Mouse (Mus musculus) induced T-regulatory cell, adult 2 months (primary cell): ENCODE results near the gene Tmem121b.

Experiments used
- DNase-seq: peaks from one replicate; pipeline ENCODE4 v3.0.0-alpha.2; 2012; ENCODE audit warnings: low read depth

Tmem121b gene

DNA sequence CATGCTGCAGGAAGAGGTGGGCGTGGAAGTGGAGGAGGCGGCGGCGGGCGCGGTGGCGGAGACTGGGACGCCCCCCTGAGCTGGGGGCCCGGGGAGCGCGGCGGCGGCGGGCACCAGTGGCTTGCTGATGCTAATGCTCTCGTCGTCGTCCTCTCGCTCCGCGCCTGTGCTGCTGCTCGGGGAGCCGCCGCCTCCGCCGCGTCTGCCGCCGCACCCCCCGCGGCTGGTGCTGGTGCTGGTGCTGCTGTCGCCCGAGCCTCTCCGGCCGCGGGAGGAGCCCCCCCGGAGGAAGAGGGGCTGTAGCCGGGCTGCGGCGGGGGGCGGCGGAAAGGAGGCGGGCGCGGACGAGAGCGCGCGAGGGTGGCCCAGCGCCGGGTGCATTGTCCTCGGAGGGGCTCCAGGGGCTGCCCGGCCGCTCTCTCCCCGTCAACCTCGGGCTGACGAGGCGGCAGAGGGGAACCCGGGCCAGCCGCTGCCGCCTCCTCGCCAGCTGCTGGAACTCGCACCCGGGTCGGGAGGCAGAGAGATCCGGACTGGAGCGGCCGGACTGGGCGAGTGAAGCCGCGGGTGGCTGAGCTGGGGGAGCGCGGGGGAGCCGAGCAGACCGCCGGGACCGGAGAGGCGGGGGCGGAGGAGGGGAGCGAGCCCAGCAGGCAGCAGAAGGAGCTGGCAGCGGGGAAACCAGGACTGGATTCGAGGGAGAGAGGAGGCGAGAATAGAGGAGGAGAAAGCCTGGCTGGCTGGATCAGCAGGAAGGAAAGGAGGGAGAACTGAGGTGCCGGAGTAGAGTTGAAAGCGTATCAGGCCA lies at the start of gene Tmem121b:
Gene Tmem121b (minus strand): TSS at position 434 of the 808 bp plus-strand sequence.
- DNase-seq: peak; percentile 36

DNA sequence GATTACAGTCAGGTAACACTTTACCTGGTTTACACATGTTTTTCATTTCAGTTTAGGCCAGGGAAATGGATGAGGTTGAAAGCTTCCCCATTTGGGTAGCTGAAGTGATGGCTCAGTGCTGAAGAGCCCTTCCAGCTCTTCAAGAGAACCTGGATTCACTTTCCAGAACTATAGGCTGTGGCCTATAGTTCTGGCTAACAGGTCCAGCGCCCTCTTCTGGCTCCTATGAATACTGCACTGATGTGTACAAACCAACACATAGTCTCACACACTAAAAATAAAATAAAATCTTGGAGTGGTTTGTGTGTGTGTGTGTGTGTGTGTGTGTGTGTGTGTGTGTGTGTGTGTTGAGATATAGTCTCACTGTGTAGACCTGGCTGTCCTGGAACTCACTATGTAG lies 48.5 kb upstream of the Tmem121b start:
- DNase-seq: peak; percentile 58

- DNase-seq: no peak
These were observed 47.8 kb upstream of the Tmem121b start for GRCm38 (mm10) chr6:120541386-120541785.

GRCm38 (mm10) chr6:120539781-120540231 lies 46.2 kb upstream of the Tmem121b start:
- DNase-seq: no peak

DNA sequence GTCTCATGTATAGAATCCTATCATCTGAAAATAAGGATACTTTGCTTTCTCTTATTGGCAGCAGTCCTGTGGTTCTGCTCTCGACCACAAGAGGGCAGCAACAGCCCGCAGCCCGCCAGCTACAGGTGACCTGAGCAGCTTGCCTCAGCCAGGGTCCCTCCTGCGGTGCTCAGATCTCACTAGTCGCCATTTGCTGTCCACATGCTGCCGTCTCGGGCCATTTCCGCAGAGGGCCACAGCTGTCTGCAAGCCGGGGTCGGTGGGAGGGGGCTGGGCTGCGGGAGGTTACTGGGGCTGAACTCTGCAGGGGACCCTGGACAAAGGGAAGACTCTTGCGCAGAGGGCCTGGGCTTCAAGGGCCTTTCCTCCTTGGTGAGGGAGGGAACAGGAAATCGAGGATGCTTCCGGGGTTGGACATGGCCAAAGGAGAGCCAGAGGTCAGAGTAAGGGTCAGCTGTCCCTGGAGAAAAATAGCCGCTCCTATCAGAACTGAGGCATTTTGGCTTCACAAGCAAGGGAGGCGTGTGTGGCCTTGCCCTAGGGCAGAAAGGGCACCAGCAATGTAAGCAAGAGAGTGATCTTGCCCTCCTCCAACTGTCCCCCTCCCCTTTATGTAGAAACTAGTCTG lies 45.6 kb upstream of the Tmem121b start:
- peak; percentile 82 for DNase-seq

DNA sequence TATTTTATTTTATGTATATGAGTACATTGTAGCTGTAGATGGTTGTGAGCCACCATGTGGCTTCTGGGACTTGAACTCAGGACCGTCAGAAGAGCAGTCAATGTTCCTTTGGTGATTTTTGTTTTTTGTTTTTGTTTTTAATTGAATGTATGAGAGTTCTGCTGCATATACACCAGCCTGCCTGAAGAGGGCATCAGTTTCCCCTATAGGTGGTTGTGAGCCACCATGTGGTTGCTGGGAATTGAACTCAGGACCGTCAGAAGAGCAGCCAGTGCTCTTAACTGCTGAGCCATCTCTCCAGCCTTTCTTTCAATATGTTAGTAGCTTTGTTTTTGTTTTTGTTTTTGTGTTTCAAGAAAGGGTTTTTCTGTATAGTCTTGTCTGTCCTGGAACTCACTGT lies 42.7 kb upstream of the Tmem121b start:
- peak; percentile 52 for DNase-seq

- DNase-seq: no peak
These were observed 39.0 kb upstream of the Tmem121b start for GRCm38 (mm10) chr6:120532594-120532993.

GRCm38 (mm10) chr6:120531020-120531965 lies 37.7 kb upstream of the Tmem121b start, which contains the start of gene Hdhd5:
TSS of gene Hdhd5 (minus strand) at chr6:120531319.
- peak; percentile 97 for DNase-seq

DNA sequence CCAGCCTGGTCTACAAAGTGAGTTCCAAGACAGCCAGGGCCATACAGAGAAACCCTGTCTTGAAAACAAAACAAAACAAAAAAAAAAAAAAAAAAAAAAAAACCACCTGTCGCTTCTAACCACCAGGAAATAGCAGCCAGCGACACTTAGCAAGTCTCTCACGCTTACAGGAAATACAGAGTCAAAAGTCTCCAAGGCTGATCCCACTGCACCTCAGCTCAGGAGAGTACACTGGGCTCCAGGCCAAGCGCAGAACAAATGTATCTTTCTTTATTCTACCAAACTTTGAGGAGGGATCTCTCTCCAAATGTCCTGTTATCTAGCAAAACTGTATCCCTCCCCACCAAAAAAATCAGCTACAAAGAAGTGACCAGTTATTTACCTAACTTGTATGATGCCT lies 35.5 kb upstream of the Tmem121b start:
- DNase-seq: peak; percentile 78

GRCm38 (mm10) chr6:120524796-120525195 lies 31.2 kb upstream of the Tmem121b start:
- DNase-seq: no peak

GRCm38 (mm10) chr6:120519647-120520046 lies 26.0 kb upstream of the Tmem121b start:
- DNase-seq: no peak

GRCm38 (mm10) chr6:120517311-120517710 lies 23.7 kb upstream of the Tmem121b start:
- no peak for DNase-seq

GRCm38 (mm10) chr6:120516879-120517278 lies 23.3 kb upstream of the Tmem121b start:
- no peak for DNase-seq

DNA sequence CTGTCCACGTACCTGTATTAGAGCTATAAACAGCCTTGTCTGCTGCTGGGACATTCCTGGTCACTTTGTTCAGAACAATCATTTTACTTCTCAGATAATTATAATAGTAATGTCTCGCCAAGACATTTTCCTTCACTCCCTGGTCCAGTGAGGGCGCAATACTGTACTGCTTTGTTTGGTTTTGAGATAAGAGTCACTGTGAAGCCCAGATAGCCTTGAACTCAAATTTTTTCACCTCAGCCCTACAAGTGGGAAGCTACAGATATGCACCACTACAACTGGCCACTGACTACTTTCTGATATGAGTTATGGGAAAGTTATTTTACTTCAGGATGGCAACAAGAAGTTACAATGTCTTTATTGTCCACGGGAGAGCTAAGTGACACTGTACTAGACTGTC lies 22.8 kb upstream of the Tmem121b start:
- DNase-seq: no peak

DNA sequence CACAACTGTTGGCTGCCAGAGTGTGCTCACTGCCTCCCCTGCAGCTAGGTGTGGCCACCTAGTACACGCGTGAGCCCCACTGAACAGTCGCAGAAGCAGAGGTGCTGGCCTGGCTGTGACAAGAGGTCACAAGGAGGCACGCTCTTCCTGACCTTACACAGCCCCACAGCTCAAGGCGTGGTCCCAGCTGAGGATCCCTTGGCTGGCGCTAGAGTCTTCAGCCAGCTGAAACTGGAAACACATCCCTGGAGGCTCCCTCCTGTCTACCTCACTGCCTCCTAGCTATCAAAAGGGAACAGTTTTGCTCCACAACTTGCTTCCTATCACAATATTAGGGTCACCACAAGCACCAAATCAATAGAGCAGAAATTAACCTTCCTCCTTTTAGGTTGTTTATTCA lies 17.6 kb upstream of the Tmem121b start:
- DNase-seq: no peak

- DNase-seq: no peak
These were observed 16.8 kb upstream of the Tmem121b start for GRCm38 (mm10) chr6:120510425-120510824.

DNA sequence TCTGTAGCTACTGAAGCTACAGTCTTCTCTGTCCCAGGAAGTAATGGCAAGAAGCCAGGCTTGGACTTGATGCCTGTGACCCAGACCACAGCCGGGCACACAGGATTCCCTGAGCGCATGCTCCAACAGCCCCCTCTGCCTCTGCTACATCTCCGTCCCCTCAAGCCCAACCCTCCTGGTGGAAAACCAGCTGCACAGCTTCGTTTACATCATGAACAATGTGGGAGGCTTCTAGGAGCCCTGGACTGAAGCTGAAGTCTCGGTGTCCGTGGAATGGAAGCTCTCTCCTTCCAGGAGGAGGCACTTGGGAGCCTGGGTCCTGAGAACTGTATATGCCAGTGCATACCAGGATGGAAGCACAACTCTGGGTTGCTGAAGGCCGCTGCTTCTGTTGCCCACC lies 16.4 kb upstream of the Tmem121b start:
- DNase-seq: no peak

DNA sequence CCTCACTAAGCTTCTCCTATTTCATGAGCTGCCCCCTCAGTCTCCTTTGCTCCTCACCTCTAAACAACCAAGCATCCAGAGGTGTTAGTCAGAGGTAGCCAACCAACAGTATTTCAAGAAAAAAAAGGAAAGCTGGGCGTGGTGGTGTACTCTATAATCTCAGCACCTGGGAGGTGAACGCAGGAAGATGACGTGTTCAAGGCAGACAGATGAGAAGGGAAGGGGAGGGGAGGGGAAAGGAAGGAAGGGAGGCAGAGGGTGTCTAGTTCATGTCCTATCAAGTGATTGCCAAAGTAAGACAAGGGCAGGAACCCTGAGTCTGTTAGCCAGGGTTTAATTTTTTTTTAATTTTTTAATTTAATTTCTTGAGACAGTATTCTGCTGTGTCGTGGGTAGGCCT lies 15.0 kb upstream of the Tmem121b start:
- DNase-seq: no peak

DNA sequence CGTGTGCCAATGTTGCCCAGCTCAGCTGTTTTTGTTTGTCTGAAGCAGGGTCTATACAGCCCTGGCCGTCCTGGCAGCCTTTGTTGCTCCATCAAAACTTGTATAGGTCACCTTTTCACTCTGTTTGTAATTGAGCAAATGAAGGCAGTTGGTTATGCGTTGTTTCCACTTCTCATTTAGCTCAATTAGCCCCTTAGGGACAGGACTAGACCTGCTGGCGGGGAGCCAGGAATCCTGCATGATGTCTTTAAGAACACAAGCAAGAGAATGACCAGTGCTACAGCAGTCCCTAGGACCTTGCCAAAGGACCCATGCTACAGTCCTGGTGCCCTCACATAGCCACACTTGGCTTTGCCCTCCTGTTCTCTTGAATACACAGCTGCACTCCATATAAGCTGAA lies 11.9 kb upstream of the Tmem121b start:
- no peak for DNase-seq

DNA sequence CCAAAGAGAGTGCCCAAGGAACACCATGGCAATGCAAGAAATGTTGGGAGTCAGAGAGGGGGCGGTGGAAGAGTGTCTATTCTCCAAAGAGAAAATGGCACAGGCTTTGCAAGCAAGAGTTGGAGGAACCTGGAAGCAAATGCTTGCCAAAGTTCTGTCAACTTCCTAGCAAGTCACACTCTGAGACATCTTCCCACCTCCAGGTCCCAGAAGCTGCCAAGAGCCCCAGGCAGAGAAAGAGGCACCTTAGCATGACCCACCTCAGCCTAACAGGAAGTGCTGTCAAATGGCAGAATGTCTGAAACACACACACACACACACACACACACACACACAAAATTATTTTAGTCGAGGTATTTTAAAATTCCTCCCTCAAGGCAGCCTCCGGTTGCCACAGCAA lies 10.4 kb upstream of the Tmem121b start:
- DNase-seq: no peak

DNA sequence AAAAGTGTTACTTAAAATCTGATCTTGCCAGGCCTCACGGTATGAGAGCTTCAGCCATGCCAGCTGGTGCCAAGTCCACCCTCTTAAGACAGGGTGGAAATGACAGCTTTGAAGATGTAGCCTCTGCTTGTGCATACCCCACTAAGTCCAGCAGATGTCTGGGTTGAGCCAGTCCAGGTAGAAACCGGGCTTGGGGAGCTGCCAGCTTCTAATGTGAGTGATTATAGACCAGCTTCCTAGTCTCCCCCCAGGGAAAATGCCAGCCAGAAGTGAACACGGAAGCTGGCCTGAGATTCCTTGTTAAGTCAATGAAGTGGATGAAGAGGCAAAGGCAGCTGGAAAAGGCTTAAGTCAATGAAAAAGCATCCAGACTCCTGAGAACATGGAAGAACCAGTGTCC lies 2.9 kb upstream of the Tmem121b start:
- DNase-seq: no peak
